Mouse (Mus musculus) B cell, adult (primary cell): ENCODE measurements around the gene Atp6v1f. TPM values are rescaled to one million over a fixed set of nuclear protein-coding genes. Genes with fewer than 3 reads are reported as not detected.

Source experiments
- total RNA-seq: library from RNA; stranded (reverse); gene quantifications from 4 replicates; pipeline ENCODE4 v1.2.4, GENCODE M21; 2023; ENCODE audit not compliant: inconsistent age

Atp6v1f gene
- 198 to 223 TPM (median 219 TPM) in 4 replicates for total RNA-seq

DNA sequence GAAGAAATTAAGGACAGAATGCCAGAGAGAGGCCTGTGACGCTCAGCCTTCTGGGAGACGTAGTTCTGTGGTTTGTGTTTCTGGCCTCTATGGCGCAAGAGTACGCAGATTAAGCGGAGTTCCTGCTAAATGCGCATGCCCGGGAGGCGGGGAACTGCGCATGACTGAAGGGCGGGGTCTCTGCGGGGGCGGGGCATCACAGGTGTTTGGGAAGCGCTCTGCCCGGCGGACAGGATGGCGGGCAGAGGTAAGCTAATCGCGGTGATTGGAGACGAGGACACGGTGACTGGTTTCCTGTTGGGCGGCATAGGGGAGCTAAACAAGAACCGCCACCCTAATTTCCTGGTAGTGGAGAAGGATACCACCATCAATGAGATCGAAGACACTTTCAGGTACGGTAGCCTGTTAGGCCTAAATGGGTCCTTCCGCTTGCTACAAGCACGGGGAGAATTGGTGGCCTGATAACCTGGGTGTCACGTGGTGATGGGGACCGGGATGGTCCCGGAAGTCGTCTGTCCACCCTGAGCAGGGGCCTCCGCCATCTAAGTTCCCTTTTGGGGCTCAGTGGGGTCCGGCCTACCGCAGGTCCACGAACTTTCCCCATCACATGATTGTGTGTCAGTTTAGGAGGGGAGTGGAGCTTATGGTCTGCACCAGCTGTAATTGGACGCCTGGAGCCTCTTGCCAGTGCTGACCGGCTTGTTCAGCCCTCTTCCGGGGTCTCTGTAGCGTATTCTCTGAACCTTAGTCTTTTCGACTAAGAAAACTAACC is at the start of gene Atp6v1f:
Atp6v1f (plus strand) TSS at position 136 of the 772 bp plus-strand sequence.

GRCm38 (mm10) chr6:29433038-29433803 is 34.3 kb upstream of the Atp6v1f start, which contains the start of gene Flnc:
Gene Flnc, plus strand, starts transcription at chr6:29433256.

GRCm38 (mm10) chr6:29471137-29471536 is 3.6 kb downstream of the Atp6v1f start, which contains the start of gene Atp6v1fnb:
Gene Atp6v1fnb, plus strand, starts transcription at chr6:29471437.

DNA sequence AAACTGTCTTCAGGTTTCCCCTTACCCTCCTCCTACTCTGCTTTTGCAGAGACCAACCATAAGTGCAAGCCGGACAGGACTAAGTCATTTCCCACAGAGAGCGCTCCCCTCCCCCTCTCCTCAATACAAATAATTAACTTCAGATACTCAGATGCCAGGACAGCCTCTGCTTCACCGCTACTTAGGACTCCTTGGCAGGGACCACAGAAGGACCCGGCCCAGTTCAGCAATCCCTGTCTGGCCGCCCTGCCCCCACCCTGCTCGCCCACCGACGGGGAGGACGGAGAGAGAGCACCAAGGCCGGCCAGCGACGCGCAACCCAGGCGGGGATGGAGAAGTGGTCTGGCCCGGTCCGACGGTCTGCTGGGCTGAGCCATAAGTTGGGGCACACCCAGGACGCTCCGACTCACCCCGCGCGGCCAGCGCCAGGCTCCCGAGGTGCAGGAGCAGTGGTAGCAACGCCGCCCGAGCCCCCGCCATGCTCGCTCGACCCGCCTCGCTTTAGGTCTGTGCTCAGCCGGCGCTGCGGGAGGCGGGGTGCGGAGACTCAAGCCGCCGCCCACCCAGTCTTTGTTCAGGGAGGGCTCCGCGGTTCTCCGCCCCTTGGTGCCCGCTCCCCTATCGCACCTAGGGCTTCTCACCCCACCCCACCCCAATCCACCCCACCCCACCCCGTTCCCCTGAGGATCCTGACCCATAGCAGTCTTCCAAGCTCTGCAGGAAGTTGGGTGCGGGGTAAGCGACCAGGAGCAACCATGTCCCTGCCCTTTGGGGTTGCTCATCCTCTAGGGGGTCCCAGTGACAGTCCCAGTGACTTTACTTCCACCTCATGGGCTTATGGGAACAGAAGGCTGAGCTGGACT is 40.2 kb downstream of the Atp6v1f start, which contains the start of gene Kcp:
Kcp (minus strand) TSS at position 506 of the 863 bp plus-strand sequence.

Other genes starting within 250 kb of the Atp6v1f start
- 19.0 to 23.3 TPM (median 19.3 TPM) in 4 replicates for gene Hilpda, start 195.2 kb upstream of the Atp6v1f start, total RNA-seq
- gene Fam71f2, start 188.1 kb upstream of the Atp6v1f start, total RNA-seq = 1.4 to 2.6 TPM in 2 of 4 replicates, not detected in the others
- not detected in 4 replicates for gene Fam71f1, start 148.6 kb upstream of the Atp6v1f start, total RNA-seq
- gene Calu, start 119.6 kb upstream of the Atp6v1f start, total RNA-seq = 44.1 to 51.6 TPM (median 49.2 TPM) in 4 replicates
- not detected in 4 replicates for gene Opn1sw, start 79.2 kb upstream of the Atp6v1f start, total RNA-seq
- gene Ccdc136, start 71.4 kb upstream of the Atp6v1f start, total RNA-seq = not detected in 4 replicates
- 0.06 TPM in 1 of 4 replicates, not detected in the others for gene Flnc, start 34.5 kb upstream of the Atp6v1f start, total RNA-seq
- gene Atp6v1fnb, start 3.7 kb downstream of the Atp6v1f start, total RNA-seq = 7.5 to 11.0 TPM (median 7.8 TPM) in 4 replicates
- gene Kcp, start 40.2 kb downstream of the Atp6v1f start, total RNA-seq = 1.2 TPM in 1 of 4 replicates, not detected in the others
- gene Irf5, start 58.9 kb downstream of the Atp6v1f start, total RNA-seq = 252 to 274 TPM (median 255 TPM) in 4 replicates
- 71.8 to 80.2 TPM (median 75.9 TPM) in 4 replicates for gene Tnpo3, start 142.2 kb downstream of the Atp6v1f start, total RNA-seq
- 0.51 to 0.96 TPM (median 0.64 TPM) in 4 replicates for gene Tspan33, start 226.5 kb downstream of the Atp6v1f start, total RNA-seq